Mouse (Mus musculus) liver, postnatal 0 days (tissue): ENCODE data around the gene Plch2.

ENCODE experiments used
- CTCF ChIP-seq: sonication (generic); IDR thresholded peaks from 2 replicates; pipeline ENCODE4 v1.5.1; 2016; ENCODE audit warnings: antibody characterized with exemption, low read depth
- EP300 ChIP-seq: IDR thresholded peaks from 2 replicates; pipeline ENCODE4 v1.6.1; 2016; ENCODE audit warnings: antibody characterized with exemption, low read depth, mild to moderate bottlenecking

DNA sequence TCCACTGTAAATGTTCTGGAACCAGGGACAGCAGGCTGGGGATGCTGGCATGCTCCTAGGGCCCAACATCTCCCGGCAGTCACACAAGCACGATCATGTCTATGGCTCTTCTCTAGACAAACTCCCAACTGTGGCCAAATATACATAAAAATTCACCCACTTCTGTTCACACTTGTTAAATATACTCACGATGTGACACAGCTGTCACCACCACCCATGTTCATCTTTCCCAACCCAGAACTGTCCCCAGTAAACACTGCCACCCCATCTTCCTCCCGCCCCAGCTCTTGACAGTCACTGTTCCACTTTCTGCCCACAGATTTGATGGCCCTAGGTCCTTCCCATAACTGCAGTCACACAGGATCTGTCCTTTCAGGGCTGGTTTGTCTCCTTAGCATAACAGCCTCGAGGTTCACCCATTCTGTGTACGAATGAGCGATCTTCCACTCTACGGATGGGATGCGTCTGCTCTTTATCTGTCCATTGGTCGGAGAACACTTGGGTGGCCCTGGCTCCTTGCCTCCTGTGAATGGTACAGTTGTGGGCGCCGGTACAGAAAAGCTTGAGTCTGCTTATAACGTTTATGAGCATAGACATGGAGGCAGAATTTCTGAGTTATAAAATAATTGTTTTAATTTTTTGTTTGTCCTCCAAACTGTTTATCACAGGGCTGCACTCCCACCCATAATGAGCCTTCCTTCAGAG, 99.1 kb downstream of the Plch2 start:
- no peak for TF ChIP-seq CTCF
- TF ChIP-seq EP300, result no peak
